Mouse (Mus musculus): ENCODE measurements around the gene Pate2.
"Not testable (repeated sequence)": the region's sequence is repeated elsewhere in the genome, so short reads cannot be mapped to it uniquely, and the experiment has no call there.

The Pate2 gene

GRCm38 (mm10) chr9:35558257-35559008, 11.7 kb upstream of the Pate2 start, which contains the start of the genes Ddx25 and Pus3:
Gene Ddx25, minus strand, starts transcription at chr9:35558528.
Gene Pus3, plus strand, starts transcription at chr9:35558595.
- peak; percentile 43 for DNase-seq

DNA sequence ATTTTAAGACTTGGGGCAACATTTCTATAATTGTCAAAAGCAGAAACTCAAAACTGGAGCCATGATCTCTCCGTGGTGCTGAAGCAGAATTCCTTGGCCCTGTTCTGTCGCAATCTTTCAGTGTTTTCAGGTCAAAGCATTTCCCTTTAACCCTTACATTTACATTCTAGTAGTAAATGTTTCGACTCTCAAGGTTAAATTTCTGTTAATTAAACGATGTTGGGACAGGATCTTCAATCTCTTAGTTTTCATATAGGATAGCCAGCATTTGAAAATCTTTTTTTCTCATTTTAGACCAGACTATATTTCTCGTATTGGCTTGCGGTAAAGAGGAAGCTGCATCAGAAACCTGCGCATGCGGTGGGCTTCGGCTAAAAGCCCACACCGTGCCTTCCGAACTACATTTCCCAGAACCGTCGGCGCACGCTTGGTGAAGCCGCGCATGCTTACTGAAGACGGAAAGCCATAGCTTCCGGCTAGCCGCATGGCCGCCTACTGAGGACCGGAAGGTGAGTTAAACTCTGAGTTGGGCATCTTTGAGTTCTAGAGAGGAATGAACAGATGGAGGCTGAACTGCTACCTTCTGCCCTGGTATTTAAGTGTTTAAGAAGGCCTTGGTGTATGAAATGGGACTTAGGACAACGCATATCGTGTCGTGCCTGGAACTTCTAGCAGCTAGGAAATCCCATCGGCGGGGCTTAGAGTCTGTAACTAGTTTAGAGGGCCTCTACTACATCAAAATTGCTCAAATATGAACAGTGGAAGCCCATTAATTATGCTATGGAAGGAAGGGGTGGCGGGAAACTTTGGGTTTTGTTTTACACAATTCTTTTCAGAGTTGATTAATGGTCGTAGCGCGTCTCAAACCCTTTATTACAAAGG, 10.8 kb upstream of the Pate2 start:
- peak; percentile 85 for DNase-seq

DNA sequence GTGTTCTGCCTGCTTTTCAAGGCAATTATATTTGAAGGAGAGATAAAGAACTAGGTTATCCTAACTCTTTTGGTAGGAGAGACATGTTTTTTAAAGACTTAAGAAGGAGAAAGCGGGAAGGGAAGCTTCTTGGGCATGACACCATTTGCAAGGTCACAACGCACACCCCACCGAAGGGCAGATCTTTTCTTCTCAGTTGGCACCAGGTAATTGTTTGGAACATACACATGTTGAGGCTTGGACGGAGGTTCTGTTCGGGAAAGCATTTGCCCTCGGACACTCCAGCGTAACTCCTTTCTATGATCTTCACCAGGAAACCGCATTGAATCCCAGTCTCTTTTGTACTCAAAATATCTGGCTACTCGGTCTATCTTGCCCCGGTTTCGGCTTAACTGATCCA, 9.0 kb upstream of the Pate2 start:
- no peak for DNase-seq

- DNase-seq = no peak
Observed at GRCm38 (mm10) chr9:35561583-35561982, 8.5 kb upstream of the Pate2 start.

DNA sequence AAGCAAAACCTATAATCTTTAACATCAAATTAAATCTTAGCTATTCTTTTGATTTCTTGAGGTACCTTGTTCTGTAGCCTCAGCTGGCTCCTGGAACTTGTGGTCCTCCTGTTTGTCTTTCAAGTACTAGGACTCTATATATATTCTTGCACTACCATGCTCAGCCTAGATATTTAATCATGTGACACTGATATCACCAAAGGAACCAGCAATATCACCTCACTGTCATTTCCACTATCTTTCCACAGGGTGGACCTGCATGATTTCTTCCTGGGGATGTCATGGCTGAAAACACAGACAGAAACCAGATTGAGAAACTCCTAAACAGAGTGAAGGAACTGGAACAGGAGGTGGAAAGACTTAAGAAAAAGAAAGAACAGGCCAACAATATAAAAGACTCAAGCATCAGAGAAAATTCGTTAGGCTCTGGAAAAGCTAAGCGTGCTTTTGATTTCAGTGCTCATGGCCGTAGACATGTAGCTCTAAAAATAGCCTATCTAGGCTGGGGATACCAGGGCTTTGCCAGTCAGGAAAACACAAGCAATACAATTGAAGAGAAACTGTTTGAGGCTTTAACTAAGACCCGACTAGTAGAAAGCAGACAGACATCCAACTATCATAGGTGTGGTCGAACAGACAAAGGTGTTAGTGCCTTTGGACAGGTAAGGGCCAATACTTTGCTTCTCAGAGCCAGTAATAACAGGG, 5.4 kb upstream of the Pate2 start:
- DNase-seq = no peak

DNA sequence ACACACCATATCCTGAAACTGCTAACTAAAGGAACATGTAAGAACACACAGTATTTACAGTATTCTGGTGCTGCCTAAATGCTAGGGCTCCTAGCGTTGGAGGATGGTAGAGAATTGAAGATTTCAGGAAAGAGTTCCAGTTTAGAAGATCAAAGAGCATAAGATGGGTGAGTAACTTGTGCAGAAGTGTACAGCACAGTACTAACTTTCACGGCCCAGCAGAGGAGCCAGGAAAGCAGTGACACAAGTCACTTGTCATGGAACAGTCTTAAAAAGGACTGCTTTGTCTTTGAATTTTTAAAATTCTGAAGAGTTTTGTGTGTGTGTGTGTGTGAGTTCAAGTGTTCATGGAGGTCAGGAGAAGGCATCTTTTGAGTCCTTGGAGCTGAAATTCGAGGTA, 2.1 kb upstream of the Pate2 start:
- DNase-seq = no peak

DNA sequence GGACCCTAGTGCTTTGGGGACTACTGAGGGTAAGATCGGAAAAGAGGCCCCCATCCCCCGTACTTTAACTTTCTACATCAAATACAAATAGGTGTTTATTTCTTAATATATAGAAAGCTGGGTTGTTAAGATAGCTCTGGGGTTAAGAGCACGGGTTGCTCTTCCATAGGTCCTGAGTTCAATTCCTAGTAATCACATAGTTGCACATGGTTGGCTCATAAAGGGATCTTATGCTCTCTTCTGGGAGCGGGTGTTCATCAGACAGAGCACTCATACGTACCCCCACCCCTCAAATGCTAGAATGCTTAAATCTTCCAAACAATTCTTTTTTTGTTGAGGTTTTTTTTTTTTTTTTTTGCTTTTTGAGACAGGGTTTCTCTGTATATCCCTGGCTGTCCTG, 579 bp downstream of the Pate2 start:
- DNase-seq = no peak

DNA sequence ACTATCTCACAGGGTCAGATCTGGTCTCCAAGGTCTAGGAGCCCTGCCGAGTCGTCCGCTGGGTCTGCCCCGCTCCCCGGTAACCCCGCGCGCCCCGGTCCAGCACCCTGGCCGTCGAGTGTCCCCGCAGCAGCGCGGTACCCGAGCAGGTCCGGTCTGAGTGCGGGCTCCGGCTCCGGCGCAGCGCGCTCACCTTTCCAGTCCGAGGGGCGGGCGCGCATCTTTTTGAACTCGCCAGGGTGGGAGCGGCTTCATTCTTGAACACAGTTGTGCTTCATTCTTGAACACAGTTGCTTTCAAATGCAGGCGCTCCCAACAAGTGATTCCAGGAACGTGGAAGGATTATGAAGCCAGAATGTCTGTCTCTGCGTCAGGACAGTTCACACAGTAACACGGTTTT, 4.3 kb downstream of the Pate2 start:
- DNase-seq = no peak

GRCm38 (mm10) chr9:35587674-35588073, 17.6 kb downstream of the Pate2 start:
- no peak for DNase-seq

DNA sequence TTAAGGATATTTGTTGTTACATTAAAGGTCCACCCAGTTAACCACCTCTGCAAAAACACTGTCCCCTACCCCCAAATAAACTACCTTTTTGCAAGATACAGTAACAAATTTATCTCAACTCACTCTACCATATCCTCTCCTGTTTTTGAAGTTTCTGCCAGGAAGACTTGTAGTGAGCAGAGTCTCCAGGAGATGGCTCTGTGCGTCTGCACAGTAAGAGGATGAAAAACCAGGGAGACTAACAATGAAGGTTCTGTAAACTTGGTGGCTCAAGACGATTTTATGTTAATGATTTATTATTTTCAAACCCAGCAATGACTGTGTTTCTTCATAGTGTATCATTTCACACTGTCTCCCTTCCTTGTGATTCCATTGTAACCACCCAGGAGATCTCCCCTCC, 22.8 kb downstream of the Pate2 start:
- peak; percentile 20 for DNase-seq

- DNase-seq = no peak
Observed at GRCm38 (mm10) chr9:35607647-35608405, 37.7 kb downstream of the Pate2 start.

DNA sequence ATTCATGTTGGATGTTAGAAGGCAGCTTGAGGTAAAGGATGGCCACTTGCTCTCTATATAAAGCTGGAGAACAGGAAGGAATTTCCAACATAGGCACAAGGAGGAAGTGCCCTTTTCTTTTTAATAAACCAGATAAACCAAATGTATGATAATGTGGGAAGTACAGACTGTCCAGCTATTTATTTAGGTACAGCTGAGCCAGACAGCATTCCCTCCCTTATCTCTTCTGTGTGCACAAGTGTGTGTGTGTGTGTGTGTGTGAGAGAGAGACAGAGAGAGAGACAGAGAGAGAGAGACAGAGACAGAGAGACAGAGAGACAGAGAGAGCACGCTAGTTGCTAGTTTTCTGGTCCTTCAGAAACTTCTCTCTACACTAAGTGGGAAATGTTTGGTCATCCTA, 41.8 kb downstream of the Pate2 start, which contains the start of gene Pate4:
Gene Pate4, minus strand, starts transcription at position 101 of the 400 bp plus-strand sequence.
- DNase-seq = no peak

GRCm38 (mm10) chr9:35614005-35614404, 43.9 kb downstream of the Pate2 start:
- DNase-seq = no peak

DNA sequence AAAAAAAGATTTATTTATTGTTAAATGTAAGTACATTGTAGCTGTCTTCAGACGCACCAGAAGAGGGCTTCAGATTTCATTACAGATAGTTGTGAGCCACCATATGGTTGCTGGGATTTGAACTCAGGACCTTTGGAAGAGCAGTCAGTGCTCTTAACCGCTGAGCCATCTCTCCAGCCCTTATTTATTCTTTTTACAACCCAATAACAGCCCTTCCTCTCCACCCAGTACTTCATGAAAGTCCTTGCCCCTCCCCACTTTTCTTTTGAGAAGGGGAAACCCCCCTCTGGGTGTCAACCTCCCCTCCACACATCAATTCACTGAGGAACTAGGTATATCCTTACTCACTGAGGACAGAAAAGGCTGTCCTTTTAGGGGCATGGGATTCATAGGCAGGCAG, 46.7 kb downstream of the Pate2 start:
- not testable (repeated sequence) for DNase-seq

DNA sequence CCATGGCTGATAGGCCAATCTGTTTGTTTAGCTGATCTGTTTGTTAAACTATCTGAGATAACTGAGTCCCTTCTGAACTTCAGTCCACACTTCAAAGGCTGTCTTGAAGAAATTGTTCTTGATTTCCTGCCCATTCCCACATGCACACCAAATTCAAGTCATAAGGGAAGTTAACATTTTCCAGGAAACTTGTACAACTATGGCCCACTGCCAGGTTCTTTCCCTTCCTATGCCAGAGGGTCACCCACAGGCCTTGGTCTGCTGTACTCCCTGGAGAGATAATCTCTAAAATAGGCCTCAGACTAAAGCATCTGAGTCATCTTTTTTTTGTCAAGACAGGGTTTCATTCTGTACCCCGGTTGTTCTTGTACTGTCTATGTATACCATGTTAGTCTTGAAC, 62.9 kb downstream of the Pate2 start:
- peak; percentile 4 for DNase-seq

- no peak for DNase-seq
Observed at GRCm38 (mm10) chr9:35648102-35648501, 78.0 kb downstream of the Pate2 start, which contains the start of gene Pate3. Gene Pate3, minus strand, starts transcription at chr9:35648202.

DNA sequence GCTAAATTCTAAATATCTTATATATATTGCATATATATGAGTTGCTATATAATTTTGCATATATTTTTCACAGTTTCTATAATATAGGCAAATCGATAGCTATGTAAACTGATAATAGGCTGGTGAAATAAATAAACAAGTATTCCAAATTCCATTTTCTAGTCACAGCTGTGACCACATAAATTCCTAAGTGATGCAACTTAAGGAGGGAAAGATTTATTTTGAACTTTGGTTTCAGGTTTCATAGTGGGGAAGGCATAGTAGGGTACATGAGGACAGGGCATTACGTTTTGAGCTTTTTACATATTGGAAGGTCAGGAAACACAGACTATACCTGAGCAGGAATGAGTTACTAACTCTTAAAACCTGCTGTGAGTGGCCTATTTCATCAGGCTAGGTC, 103.5 kb downstream of the Pate2 start:
- DNase-seq = no peak

- DNase-seq = no peak
Observed at GRCm38 (mm10) chr9:35687013-35687412, 116.9 kb downstream of the Pate2 start, which contains the start of gene Pate1. Gene Pate1, minus strand, starts transcription at chr9:35687390.

- no peak for DNase-seq
Observed at GRCm38 (mm10) chr9:35691924-35692323, 121.8 kb downstream of the Pate2 start.

DNA sequence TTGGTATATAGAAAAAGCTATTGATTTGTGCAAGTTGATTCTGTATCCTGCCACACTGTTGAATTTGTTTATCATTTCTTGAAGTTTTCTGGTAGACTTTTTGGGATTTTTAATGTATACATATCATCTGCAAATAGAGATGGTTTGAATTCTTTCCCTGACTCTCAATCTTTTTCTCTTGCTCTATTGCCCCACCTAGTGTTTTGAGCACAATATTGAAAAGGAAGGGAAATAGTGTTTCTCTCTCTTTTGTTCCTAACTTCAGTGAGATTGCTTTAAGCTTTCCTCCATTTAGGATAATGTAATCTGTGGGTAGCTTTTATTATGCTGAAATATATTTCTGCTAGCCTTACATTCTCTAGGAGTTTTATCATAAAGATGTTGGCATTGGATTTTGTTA, 137.2 kb downstream of the Pate2 start:
- DNase-seq = no peak

Data from kidney, postnatal 14 days (tissue).